7 mouse cellular contexts compared by ENCODE assay signal in the genomic region with DNA sequence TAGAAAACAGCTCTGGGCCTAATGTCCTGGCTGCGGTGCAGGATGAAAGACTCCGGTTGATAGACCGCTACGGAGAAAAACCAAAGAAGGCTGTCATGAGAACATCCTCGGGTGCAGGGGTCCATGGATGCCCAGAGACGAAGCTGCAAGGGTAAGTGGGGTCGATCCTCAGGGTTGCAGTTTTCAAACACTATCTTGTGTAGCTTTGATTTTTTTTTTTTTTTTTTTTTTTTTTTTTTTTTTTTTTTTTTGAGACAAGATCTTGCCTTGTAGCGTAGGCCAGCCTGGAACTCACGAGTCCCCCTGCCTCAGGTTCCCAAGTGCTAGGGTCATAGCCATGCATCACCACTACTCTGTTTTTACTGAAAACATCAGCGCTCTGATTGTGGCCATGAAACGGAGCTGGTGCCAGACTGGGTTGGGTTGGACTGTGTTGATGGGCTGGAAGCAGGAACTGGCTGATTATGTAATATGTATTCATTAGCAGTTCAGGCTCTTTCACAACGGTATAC. TPM values are rescaled to one million over a fixed set of nuclear protein-coding genes. Genes with fewer than 3 reads are reported as not detected.
DNase-seq lines count a peak whose midpoint lies in the region; ATAC-seq and TF ChIP-seq lines count a peak whose summit lies in the region.

No protein-coding gene starts in this region.

- WGBS in embryonic facial prominence, embryonic 11.5 days, result 3% methylated on average over 12 of the region's 12 CpGs
- WGBS in heart, postnatal 0 days, result 4% methylated on average over 12 of the region's 12 CpGs
- 2% methylated on average over 12 of the region's 12 CpGs for WGBS in stomach, postnatal 0 days

- no peaks in the 10 kb centered on the region for H3K4me1 ChIP-seq in embryonic facial prominence, embryonic 11.5 days (ENCODE audit: control insufficient read depth, insufficient read depth, low read length)
- H3K4me1 ChIP-seq in heart, postnatal 0 days (ENCODE audit: control insufficient read depth, insufficient read depth), result peaks cover 6% of the 10 kb centered on the region
- 0 out of 2 replicates have a peak, but pooled peaks cover 3% of the 10 kb centered on the region for H3K4me1 ChIP-seq in stomach, postnatal 0 days (replicated peaks; ENCODE audit: control insufficient read depth, insufficient read depth)

- no peaks in the 10 kb centered on the region for H3K27me3 ChIP-seq in embryonic facial prominence, embryonic 11.5 days (ENCODE audit: control insufficient read depth, insufficient read depth, low read length)
- no peaks in the 10 kb centered on the region for H3K27me3 ChIP-seq in heart, postnatal 0 days (ENCODE audit: control insufficient read depth, insufficient read depth, low read length)
- no peaks in the 10 kb centered on the region for H3K27me3 ChIP-seq in stomach, postnatal 0 days (ENCODE audit: control insufficient read depth, insufficient read depth, low read length)

- TF ChIP-seq CTCF in heart, postnatal 0 days (IDR thresholded peaks at IDR 0.05; ENCODE audit: low read depth), result no peak
- TF ChIP-seq CTCF in stomach, postnatal 0 days (IDR thresholded peaks at IDR 0.05; ENCODE audit: low read depth), result no peak

- H3K27ac ChIP-seq in embryonic facial prominence, embryonic 11.5 days (replicated peaks; ENCODE audit: low read depth, low read length), result no peak overlapping the region
- H3K27ac ChIP-seq in heart, postnatal 0 days (ENCODE audit: low read depth), result peak overlapping the region; percentile 58
- H3K27ac ChIP-seq in stomach, postnatal 0 days (replicated peaks), result peak overlapping the region; percentile 84

- no peak for TF ChIP-seq EP300 in heart, postnatal 0 days (IDR thresholded peaks at IDR 0.05; ENCODE audit: low read depth)
- TF ChIP-seq EP300 in stomach, postnatal 0 days (optimal IDR thresholded peaks at IDR 0.05), result no peak

- no peaks in the 10 kb centered on the region; the same call in 1 of the 2 replicates for H3K36me3 ChIP-seq in embryonic facial prominence, embryonic 11.5 days (replicated peaks; ENCODE audit: control insufficient read depth, insufficient read depth, low read depth, low read length)
- peaks cover 7% of the 10 kb centered on the region; the same call in 1 of the 2 replicates for H3K36me3 ChIP-seq in heart, postnatal 0 days (replicated peaks; ENCODE audit: control insufficient read depth, insufficient read depth, low read length)
- no peaks in the 10 kb centered on the region for H3K36me3 ChIP-seq in stomach, postnatal 0 days (ENCODE audit: control insufficient read depth, insufficient read depth, low read length)

- ATAC-seq in embryonic facial prominence, embryonic 11.5 days (replicated peaks; ENCODE audit: insufficient number of reproducible peaks, low FRiP score, low TSS enrichment, low read depth), result no peak
- peak; percentile 3; the same call in 1 of the 2 replicates for ATAC-seq in heart, postnatal 0 days (ENCODE audit: insufficient read depth, low read depth)
- ATAC-seq in stomach, postnatal 0 days (ENCODE audit: low FRiP score, low TSS enrichment), result peak; percentile 31; the same call in 1 of the 2 replicates

- H3K4me2 ChIP-seq in embryonic facial prominence, embryonic 11.5 days (ENCODE audit: low read depth, low read length), result peak overlapping the region; percentile 64
- peak overlapping the region; percentile 61 for H3K4me2 ChIP-seq in heart, postnatal 0 days (ENCODE audit: low read depth, low read length)
- H3K4me2 ChIP-seq in stomach, postnatal 0 days (replicated peaks; ENCODE audit: low read depth), result peak overlapping the region; percentile 60

- no peaks in the 10 kb centered on the region for H3K9me3 ChIP-seq in embryonic facial prominence, embryonic 11.5 days (replicated peaks; ENCODE audit: control insufficient read depth, low read length)
- no peaks in the 10 kb centered on the region for H3K9me3 ChIP-seq in heart, postnatal 0 days (replicated peaks; ENCODE audit: control insufficient read depth, low read length)
- no peaks in the 10 kb centered on the region for H3K9me3 ChIP-seq in stomach, postnatal 0 days (ENCODE audit: control insufficient read depth, low read length)

- peak overlapping the region; percentile 68 for H3K9ac ChIP-seq in embryonic facial prominence, embryonic 11.5 days (replicated peaks; ENCODE audit: low read length)
- peak overlapping the region; percentile 64 for H3K9ac ChIP-seq in heart, postnatal 0 days (replicated peaks; ENCODE audit: low read depth, low read length)
- peak overlapping the region; percentile 73 for H3K9ac ChIP-seq in stomach, postnatal 0 days (ENCODE audit: low read length)

- peak; percentile 34 for DNase-seq in urinary bladder, postnatal 25 days (ENCODE audit: low spot score)
- DNase-seq in urinary bladder, postnatal 4 days (ENCODE audit: low spot score in 2 of 2), result no peak
- DNase-seq in embryonic facial prominence, embryonic 11.5 days (ENCODE audit: low spot score), result no peak
- DNase-seq in heart, postnatal 0 days (ENCODE audit: low spot score), result peak; percentile 58
- DNase-seq in kidney, postnatal 25 days, result peak; percentile 48 to 82
- DNase-seq in lung, postnatal 14 days, result peak; percentile 54
- DNase-seq in stomach, postnatal 0 days (ENCODE audit: low spot score), result no peak

- H3K4me3 ChIP-seq in embryonic facial prominence, embryonic 11.5 days (ENCODE audit: low read depth, low read length), result peak overlapping the region; percentile 58
- peak overlapping the region; percentile 62 for H3K4me3 ChIP-seq in heart, postnatal 0 days (ENCODE audit: low read depth, low read length)
- peak overlapping the region; percentile 71 for H3K4me3 ChIP-seq in stomach, postnatal 0 days (ENCODE audit: low read depth, low read length)

RNA-seq across cellular contexts. Expression of gene Fis1, which starts 0.4 kb away (rescaled TPM):
- polyA plus RNA-seq in embryonic facial prominence, embryonic 11.5 days (2014; fragmentation: Nextera tagmentation; extraction: Ambion mirVana), result 298 and 318 TPM in 2 replicates
- 143 and 175 TPM in 2 replicates for total RNA-seq in heart, postnatal 0 days (2014; rRNA removed; ENCODE audit: low replicate concordance)
- 245 and 249 TPM in 2 replicates for polyA plus RNA-seq in heart, postnatal 0 days (2015; fragmentation: Nextera tagmentation; extraction: Ambion mirVana)
- polyA plus RNA-seq in stomach, postnatal 0 days (2015; fragmentation: Nextera tagmentation; extraction: Ambion mirVana), result 255 and 270 TPM in 2 replicates

RNA-seq across cellular contexts. Expression of gene Cldn15, which starts 12.9 kb away (rescaled TPM):
- polyA plus RNA-seq in embryonic facial prominence, embryonic 11.5 days (2014; fragmentation: Nextera tagmentation; extraction: Ambion mirVana), result 0.22 and 0.25 TPM in 2 replicates
- 10.2 and 19.3 TPM in 2 replicates for total RNA-seq in heart, postnatal 0 days (2014; rRNA removed; ENCODE audit: low replicate concordance)
- 7.9 and 9.1 TPM in 2 replicates for polyA plus RNA-seq in heart, postnatal 0 days (2015; fragmentation: Nextera tagmentation; extraction: Ambion mirVana)
- polyA plus RNA-seq in stomach, postnatal 0 days (2015; fragmentation: Nextera tagmentation; extraction: Ambion mirVana), result 5.1 and 6.8 TPM in 2 replicates

RNA-seq across cellular contexts. Expression of gene Plod3, which starts 33.3 kb away (rescaled TPM):
- polyA plus RNA-seq in embryonic facial prominence, embryonic 11.5 days (2014; fragmentation: Nextera tagmentation; extraction: Ambion mirVana), result 23.1 and 28.0 TPM in 2 replicates
- total RNA-seq in heart, postnatal 0 days (2014; rRNA removed; ENCODE audit: low replicate concordance), result 37.1 and 60.3 TPM in 2 replicates
- polyA plus RNA-seq in heart, postnatal 0 days (2015; fragmentation: Nextera tagmentation; extraction: Ambion mirVana), result 21.7 and 24.5 TPM in 2 replicates
- polyA plus RNA-seq in stomach, postnatal 0 days (2015; fragmentation: Nextera tagmentation; extraction: Ambion mirVana), result 16.4 and 17.2 TPM in 2 replicates

RNA-seq across cellular contexts. Expression of gene Znhit1, which starts 34.3 kb away (rescaled TPM):
- 101 and 104 TPM in 2 replicates for polyA plus RNA-seq in embryonic facial prominence, embryonic 11.5 days (2014; fragmentation: Nextera tagmentation; extraction: Ambion mirVana)
- total RNA-seq in heart, postnatal 0 days (2014; rRNA removed; ENCODE audit: low replicate concordance), result 39.7 and 45.6 TPM in 2 replicates
- polyA plus RNA-seq in heart, postnatal 0 days (2015; fragmentation: Nextera tagmentation; extraction: Ambion mirVana), result 77.0 and 78.0 TPM in 2 replicates
- polyA plus RNA-seq in stomach, postnatal 0 days (2015; fragmentation: Nextera tagmentation; extraction: Ambion mirVana), result 81.0 and 89.1 TPM in 2 replicates

RNA-seq across cellular contexts. Expression of gene Ift22, which starts 45.5 kb away (rescaled TPM):
- polyA plus RNA-seq in embryonic facial prominence, embryonic 11.5 days (2014; fragmentation: Nextera tagmentation; extraction: Ambion mirVana), result 72.5 and 83.4 TPM in 2 replicates
- total RNA-seq in heart, postnatal 0 days (2014; rRNA removed; ENCODE audit: low replicate concordance), result 7.0 and 18.3 TPM in 2 replicates
- 23.3 and 27.2 TPM in 2 replicates for polyA plus RNA-seq in heart, postnatal 0 days (2015; fragmentation: Nextera tagmentation; extraction: Ambion mirVana)
- 26.1 and 28.4 TPM in 2 replicates for polyA plus RNA-seq in stomach, postnatal 0 days (2015; fragmentation: Nextera tagmentation; extraction: Ambion mirVana)

Comparison
In these comparisons a context has a peak if more than half of its experiments do, and no peak if none do; other contexts are left out.
1. DNase-seq: peak in urinary bladder, postnatal 25 days (single experiment), heart, postnatal 0 days (single experiment), kidney, postnatal 25 days (2 of 2) and lung, postnatal 14 days (single experiment); none in urinary bladder, postnatal 4 days (0 of 2), embryonic facial prominence, embryonic 11.5 days (single experiment) and stomach, postnatal 0 days (single experiment).
2. Peak in every context shown above with its lines, with median percentiles within 50 percentile points of each other: H3K4me2 ChIP-seq, H3K4me3 ChIP-seq and H3K9ac ChIP-seq.